Mouse (Mus musculus) brain, embryonic 14.5 days (tissue): ENCODE measurements around the gene Agpat3.

ENCODE experiments used
- CTCF ChIP-seq: fragments of 200-500 bp; IDR thresholded peaks from 2 replicates; pipeline ENCODE4 v1.5.1; 2012; ENCODE audit warnings: inconsistent platforms, mild to moderate bottlenecking, moderate library complexity, borderline replicate concordance; ENCODE audit not compliant: insufficient read depth, insufficient read length; ENCODE audit errors: extremely low read depth
- POLR2A ChIP-seq: fragments of 200-500 bp; IDR thresholded peaks from 2 replicates; pipeline ENCODE4 v1.6.1; 2012; ENCODE audit warnings: mild to moderate bottlenecking, inconsistent platforms, borderline replicate concordance; ENCODE audit not compliant: poor library complexity, insufficient read depth, insufficient read length, severe bottlenecking; ENCODE audit errors: extremely low read depth

GRCm38 (mm10) chr10:78363366-78363765 is 11.1 kb upstream of the Agpat3 start:
- TF ChIP-seq POLR2A (no peak), CTCF (no peak)
